Mouse (Mus musculus): ENCODE measurements at regions not wholly inside any gene's neighbourhood (a gene's known extent, or its start where the extent isn't known, plus 50 kb on each side); places are given as distances from the start of the nearest gene placed in this dataset.

DNA sequence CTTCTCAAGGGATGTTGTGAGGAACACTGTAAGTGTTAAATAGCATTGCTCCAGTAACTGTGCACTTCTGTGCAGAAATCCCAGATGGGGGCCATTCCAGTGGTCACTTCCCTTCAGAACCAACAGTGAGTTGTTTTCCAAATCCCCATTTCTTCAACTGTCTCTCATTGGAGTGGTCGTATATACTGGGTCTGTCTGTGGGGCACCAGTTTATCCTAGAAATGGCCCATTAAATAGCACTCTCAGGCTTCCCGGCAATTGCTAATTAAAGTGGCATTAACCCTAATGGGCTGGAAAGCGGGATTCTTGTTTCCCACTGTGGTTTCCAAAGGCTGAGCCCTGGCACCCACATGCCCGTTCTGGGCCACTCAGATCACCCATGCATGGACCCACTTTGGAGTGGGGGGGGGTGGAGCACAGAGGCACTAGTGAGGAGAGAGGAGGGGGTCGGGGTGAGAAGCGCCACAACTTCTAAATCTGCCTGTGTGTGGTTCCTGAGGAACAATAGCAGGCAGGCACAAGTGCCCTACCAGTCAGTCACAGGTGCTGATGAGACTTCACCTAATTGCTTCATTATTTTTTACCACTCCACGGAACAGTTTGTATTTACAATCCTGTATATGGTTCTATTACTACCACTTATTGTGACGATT lies 78.1 kb downstream of the Fam204a start:
- in situ Hi-C loops (cut with MboI; ENCODE audit: low pct_unique_long_range_greater_than_20kb in 1 of 2, low sequenced_read_pairs in 2 of 2, unreplicated experiment in 1 of 2), result loop anchor here in 1 of 2 experiments (25.0 kb wide), 1 partner anchor 361 kb away; no protein-coding TSS in a partner anchor

DNA sequence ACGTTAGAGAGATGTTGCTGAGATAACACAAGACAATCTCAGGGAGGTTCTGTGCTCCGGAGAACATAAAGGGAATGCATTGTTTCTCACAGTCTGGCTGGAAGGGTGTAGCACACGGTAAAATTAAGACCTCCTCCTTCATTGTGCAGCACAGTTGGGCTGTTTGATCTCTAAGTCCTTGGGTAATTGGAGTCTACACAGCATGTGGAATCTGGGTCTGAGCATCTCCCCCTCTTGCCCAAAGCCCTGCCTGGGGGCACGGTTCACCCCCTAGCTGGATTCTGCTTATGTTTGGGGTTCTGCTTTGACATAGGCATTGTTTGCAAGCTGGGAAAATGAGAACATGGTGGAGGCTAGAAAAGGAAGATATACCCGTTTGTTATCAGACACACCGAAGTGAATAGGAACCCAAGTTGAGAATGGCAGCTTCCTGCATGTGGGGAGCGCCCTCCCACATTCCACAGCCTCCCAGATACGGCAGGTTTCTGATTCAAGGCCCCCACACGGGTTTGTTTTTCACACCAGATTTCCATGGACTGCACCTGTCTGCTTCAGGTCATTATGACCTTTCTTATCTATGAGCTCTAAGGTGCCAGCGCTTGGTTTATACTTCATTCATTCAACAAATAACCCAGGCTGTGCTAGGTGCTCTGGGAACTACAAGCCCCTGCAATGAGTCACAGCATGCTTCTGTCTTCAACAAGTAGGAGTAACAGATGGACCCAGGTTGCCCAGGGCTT lies 79.9 kb downstream of the Fam204a start:
- in situ Hi-C loops (cut with MboI; ENCODE audit: low pct_unique_long_range_greater_than_20kb in 1 of 2, low sequenced_read_pairs in 2 of 2, unreplicated experiment in 1 of 2), result loop anchor here in 1 of 2 experiments (25.0 kb wide), 1 partner anchor 359 kb away; no protein-coding TSS in a partner anchor

DNA sequence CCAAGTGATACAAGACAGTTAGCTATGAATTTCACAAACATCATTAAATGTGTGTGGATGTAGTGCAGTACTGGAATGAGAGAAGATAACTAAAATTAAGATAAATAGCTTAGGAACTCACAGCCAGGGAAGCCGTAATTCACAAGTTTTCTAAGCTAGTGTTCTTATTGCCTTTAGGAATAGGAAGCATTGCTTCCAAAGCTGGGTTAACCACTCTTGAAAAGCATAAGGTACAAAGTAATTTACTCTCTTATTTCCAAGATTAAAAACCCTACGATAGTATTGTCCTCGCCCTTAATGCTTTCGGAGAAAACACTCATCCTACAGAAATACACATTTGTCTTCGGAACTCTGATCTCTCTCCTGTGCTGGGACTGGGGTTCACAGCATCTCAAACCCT lies 81.3 kb downstream of the Fam204a start:
- in situ Hi-C loops (cut with MboI; ENCODE audit: low pct_unique_long_range_greater_than_20kb in 1 of 2, low sequenced_read_pairs in 2 of 2, unreplicated experiment in 1 of 2), result loop anchor here in 1 of 2 experiments (25.0 kb wide), 1 partner anchor 358 kb away; no protein-coding TSS in a partner anchor

DNA sequence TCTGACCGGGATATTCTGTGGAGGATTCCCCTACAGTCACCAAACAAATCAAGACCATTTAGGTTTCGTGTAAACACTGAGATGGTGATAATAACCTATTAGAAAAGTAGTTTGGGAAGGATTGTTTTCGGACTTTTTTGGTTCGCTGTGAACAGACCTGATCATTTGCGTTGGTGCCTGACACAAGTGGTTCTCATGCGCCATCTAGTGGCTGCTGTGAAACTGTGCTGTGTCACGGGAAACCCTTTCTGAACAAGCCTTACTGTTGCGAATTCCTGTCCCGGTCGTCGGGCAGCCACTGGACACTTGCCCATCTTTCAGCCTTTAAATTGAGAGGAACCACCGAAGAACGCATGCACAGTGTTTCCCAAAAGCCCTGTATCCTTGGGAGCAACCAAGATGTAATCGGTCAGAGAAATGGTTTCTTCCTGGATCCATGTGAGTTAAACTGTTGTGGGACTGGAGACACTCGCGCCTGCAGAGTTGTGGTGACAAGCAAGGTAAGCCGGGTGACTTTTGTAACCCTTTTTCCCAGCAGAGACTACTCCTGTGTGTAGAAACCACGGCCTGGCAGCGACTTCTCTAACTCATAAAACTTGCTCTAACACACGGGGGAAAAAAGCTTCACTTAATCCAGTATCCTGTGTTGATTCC lies 82.0 kb downstream of the Fam204a start:
- in situ Hi-C loops (cut with MboI; ENCODE audit: low pct_unique_long_range_greater_than_20kb in 1 of 2, low sequenced_read_pairs in 2 of 2, unreplicated experiment in 1 of 2), result loop anchor here in 1 of 2 experiments (25.0 kb wide), 1 partner anchor 357 kb away; no protein-coding TSS in a partner anchor

DNA sequence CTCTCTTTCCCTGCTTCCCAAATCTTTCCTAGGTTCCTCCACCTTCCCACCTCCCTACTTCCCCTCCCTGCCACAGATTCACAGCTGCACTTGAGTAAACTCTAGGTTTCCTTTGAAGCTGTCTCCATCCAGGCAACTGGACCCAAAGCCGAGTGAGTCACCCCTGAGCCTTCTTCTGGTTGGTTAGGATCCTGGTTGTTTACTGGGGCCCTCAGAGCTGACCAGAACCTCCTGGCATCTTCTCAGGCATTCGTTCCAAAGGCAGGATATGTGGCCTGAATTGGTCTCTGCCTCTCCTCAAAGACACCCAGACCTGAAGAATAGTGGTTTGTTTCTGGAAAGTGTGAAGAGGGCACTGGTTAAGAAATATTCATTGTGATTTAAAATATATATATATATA lies 87.6 kb downstream of the Fam204a start:
- in situ Hi-C loops (cut with MboI; ENCODE audit: low pct_unique_long_range_greater_than_20kb in 1 of 2, low sequenced_read_pairs in 2 of 2, unreplicated experiment in 1 of 2), result loop anchor here in 1 of 2 experiments (25.0 kb wide), 1 partner anchor 352 kb away; no protein-coding TSS in a partner anchor

DNA sequence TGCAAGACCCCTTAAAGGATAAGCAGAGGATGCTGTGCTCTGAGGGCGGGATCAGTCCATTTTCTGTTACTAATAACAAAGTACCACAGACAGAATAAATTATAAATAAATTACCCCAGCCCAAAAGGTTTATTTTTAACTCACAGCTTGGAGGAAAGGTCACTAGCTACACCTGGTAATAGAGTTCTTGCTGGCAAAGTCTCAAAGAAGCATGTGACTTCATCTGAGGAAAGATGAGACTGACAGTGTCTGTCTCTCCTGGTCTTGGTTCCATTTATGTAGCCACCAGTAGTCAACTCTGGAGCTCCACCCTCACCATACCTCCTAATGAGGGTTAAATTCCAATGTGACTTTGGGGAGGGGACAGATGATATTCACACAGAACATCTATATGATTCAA lies 90.0 kb downstream of the Fam204a start:
- in situ Hi-C loops (cut with MboI; ENCODE audit: low pct_unique_long_range_greater_than_20kb in 1 of 2, low sequenced_read_pairs in 2 of 2, unreplicated experiment in 1 of 2), result loop anchor here in 1 of 2 experiments (25.0 kb wide), 1 partner anchor 349 kb away; no protein-coding TSS in a partner anchor

DNA sequence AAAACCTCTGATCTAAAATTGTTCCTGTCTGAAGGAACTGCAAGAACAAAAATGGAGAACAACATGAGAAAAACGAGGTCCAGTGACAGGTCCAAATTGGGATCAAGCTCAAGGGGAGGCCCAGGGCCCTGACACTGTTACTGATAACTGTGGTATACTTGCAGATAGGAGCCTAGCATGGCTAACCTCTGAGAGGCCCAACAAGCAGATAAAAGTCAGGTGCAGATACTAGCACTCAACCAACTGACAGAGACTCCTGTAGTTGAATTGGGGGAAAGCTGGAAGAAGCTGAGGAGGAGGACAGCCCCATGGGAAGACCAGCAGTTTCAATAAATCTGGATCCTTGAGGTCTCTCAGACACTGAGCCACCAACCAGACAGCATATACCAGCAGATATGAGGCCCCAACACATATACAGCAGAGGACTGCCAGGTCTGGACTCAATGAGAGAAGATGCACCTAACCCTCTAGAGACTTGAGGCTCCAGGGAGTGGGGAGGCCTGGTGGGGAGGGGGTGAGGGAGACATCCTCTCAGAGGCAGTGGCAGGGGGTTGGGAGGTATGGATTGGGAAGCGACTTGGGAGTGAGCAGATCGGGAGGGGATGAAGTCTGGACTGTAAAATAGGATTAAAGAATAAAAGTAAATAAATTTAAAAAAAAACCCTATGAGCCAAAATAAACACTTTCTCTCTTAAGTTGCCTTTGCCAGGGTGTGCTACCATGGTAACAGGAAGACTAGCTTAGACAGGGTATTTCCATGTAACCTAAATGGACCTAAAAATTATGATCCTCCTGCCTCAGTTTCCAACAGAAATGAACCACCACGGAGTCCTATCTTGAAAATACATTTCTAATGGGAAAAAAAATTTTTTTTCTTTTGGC lies 91.8 kb downstream of the Fam204a start:
- in situ Hi-C loops (cut with MboI; ENCODE audit: low pct_unique_long_range_greater_than_20kb in 1 of 2, low sequenced_read_pairs in 2 of 2, unreplicated experiment in 1 of 2), result loop anchor here in 1 of 2 experiments (25.0 kb wide), 1 partner anchor 347 kb away; no protein-coding TSS in a partner anchor

DNA sequence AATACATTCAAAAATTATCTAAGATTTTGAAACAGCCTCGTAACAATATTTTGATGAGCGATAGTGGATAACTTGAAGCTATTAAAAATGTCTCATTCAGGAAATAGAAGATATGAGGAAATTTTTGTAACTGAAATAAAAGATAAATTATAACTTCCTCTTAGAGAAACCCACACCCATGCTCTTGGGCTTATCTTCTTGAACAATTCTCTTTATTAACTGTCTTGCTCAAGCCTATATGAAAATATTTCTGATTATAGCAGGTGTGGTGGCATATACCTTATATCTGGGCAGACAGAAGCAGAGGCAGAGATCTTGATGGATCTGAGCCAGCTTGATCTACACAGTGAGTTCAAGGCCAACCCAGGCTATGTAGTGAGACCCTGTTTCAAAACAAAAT lies 96.9 kb downstream of the Fam204a start:
- in situ Hi-C loops (cut with MboI; ENCODE audit: low pct_unique_long_range_greater_than_20kb in 1 of 2, low sequenced_read_pairs in 2 of 2, unreplicated experiment in 1 of 2), result loop anchor here in 1 of 2 experiments (25.0 kb wide), 1 partner anchor 342 kb away; no protein-coding TSS in a partner anchor

DNA sequence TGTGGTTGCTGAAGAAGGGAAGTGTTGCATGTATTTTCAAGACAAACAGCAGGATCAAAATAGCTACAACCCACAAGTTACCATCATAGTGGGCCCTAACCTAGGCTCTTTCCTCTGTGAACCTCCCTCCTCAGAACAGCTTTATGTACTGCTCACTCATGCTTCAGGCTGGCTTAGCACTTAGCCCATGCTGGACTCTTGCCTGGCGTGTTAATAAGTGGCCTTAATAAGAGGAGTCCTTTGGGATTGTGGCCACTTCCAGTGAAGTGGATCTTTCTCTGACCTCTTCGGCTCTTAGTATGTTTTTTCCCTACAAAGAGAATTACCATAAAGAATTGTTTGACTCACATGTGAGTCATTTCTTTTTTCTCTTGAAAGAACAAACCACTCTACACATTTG lies 101.9 kb downstream of the Fam204a start:
- in situ Hi-C loops (cut with MboI; ENCODE audit: low pct_unique_long_range_greater_than_20kb in 1 of 2, low sequenced_read_pairs in 2 of 2, unreplicated experiment in 1 of 2), result loop anchor here in 1 of 2 experiments (25.0 kb wide), 1 partner anchor 337 kb away; no protein-coding TSS in a partner anchor

DNA sequence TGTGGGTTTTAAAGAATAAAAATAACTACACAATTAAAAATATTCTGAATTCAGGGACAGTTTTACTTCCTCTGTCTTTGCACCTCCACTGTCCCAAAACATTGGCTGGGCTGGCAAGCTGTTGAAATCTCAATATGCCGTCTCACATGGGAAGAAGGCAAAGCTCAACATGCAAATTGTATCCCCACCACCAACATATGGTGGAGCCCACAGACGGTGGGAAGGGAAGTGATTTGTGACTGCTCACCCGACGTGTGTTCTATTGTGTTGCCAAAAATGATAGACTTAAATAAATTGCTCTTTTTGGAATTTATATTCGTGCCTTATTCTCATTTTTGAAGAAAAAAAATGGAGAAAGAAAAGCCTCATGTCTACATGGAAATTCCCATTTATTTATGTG lies 105.6 kb downstream of the Fam204a start:
- in situ Hi-C loops (cut with MboI; ENCODE audit: low pct_unique_long_range_greater_than_20kb in 1 of 2, low sequenced_read_pairs in 2 of 2, unreplicated experiment in 1 of 2), result no loop called here

DNA sequence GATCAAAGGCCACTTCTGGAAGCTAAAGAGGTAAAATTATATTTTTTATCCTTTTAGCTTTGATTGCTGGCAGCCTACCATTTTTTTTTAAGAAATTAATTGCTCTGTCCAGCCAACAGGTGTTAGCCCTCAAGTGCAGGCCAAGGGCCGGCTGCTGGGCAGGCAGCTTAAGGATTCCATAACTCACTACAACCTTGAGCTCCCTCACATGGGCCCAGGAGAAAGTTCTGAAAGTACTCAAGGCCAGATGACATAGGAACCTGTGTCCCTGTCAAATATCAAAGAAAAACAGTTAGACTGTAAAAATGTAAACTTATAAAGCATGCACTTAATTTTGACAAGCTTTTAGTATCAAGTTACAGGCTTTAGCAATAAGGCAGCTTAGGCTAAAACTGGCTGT lies 107.5 kb downstream of the Fam204a start:
- in situ Hi-C loops (cut with MboI; ENCODE audit: low pct_unique_long_range_greater_than_20kb in 1 of 2, low sequenced_read_pairs in 2 of 2, unreplicated experiment in 1 of 2), result no loop called here

DNA sequence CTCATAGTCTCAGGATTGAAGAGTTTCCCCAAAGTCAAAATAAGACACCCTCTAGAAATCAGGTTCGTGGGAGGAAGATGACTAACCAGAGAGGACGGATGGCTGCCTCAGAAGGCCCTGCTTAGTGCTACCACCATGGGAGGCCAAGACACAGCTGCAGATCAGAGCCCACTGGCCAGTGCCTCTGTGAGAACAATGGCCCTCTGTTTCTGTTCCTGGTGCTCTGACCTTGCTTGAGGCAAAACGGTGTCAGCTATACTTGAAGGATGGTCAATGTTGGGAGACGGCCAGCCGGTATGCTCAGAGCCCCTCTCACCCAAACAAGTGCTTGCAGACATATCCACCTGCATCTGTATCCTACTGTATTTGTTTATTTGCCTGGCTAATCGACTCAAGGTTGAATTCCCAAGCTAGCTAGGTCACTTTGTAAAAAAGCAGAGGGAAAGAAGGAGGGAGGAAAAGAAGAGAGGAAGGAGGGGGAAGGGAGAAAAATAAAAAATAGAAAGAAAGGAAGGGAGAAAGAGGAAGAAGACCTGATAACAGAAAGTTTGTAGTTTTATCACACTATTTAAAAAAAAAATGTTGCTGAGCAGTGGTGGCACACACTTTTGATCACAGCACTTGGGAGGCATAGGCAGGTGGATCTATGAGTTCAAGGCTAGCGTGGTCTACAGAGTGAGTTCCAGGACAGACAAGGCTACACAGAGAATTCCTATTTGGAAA lies 112.7 kb downstream of the Fam204a start:
- in situ Hi-C loops (cut with MboI; ENCODE audit: low pct_unique_long_range_greater_than_20kb in 1 of 2, low sequenced_read_pairs in 2 of 2, unreplicated experiment in 1 of 2), result no loop called here

DNA sequence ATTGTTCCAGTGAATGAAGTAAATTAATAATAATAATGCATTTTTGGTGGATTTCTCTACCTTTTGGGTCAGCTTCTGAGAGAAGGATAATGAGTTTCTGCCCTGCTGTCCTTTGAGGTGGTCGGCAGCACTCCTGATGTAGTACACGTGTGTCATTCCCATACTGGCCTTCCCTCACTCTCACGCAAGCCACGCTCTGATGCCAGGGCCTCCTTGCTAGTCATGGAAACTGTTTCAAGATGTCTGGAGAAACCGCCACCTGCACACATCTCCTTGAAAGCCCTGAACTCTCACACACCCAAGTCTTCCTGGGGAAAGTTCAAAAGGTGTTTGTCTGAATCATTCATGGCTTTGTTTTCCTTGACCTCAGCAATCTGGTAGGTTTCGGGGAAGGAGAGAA lies 116.2 kb downstream of the Fam204a start:
- in situ Hi-C loops (cut with MboI; ENCODE audit: low pct_unique_long_range_greater_than_20kb in 1 of 2, low sequenced_read_pairs in 2 of 2, unreplicated experiment in 1 of 2), result no loop called here

DNA sequence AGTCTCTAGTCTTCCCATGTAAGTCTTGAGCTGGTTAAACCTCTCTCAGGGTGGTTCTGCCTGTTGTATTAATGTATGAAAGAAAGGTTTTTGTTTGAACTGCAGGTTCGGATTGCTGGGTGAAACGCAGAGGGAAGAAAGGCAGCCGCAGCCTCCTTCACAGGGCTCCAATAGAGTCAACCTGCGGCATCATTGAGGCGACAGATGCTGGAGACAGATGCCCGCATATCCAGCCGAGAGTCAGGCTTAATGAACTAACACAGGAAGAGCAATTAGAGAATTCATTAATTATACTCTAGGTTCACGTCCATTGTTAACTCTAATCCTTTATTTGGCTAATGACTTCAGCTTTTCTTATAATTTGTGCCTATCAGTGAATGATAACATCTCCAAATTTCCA lies 117.0 kb downstream of the Fam204a start:
- in situ Hi-C loops (cut with MboI; ENCODE audit: low pct_unique_long_range_greater_than_20kb in 1 of 2, low sequenced_read_pairs in 2 of 2, unreplicated experiment in 1 of 2), result no loop called here

DNA sequence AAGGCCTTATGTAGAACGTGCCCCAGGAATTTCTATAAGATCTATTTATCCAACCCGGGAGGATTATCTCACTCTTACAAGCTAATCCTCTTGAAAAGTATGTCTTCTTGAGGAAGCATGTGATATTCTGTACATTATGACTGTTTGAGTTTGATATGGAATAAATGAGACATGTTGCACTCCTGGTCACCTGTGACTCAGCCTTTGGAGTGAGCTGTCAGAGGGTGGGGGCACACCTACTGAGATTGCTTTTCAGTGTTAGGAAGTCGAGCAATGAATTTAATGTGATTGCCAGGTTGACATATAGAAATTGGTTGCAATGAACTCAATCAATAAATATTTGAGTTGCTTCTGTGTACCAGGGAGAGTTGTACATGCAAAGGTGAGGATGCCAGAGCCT lies 128.6 kb downstream of the Fam204a start:
- in situ Hi-C loops (cut with MboI; ENCODE audit: low pct_unique_long_range_greater_than_20kb in 1 of 2, low sequenced_read_pairs in 2 of 2, unreplicated experiment in 1 of 2), result no loop called here

DNA sequence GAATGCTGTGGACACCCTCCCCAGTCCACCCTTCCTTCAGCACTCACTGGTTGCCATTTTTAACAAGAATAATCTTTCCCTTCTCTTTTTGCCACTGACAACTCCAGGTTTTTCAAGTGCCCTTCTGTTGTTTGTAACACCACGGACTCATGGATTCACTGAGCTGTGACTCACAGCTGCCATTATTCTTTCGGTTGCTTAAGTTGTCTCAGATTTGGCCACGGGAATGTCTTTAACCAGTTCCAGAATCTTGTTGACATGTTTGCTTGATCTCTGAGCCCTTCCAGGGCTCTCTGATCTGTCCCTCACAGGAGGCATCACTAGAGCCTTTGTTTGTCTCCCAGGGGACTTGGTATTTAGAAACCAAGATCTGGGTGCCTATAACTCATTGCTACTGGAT lies 131.5 kb upstream of the Rab11fip2 start:
- in situ Hi-C loops (cut with MboI; ENCODE audit: low pct_unique_long_range_greater_than_20kb in 1 of 2, low sequenced_read_pairs in 2 of 2, unreplicated experiment in 1 of 2), result no loop called here

DNA sequence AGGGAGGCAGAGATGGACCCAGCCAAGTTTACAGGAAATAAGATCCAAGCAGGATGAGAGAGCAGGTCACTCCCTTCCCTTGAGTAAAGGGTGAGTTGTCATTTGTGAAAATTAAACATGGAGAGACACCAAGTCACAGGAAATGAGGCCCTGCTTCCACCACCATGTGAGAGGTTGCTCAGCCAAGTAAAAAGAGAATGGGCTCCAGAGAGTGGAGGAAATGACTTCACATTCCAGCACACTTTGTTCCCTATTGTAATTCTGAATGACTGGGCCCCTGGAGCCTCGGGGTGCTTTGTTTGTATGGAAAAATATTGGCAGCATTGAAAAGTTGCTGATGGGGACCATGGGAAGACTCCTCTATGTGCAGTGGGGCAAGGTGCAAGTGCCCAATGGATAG lies 129.9 kb upstream of the Rab11fip2 start:
- in situ Hi-C loops (cut with MboI; ENCODE audit: low pct_unique_long_range_greater_than_20kb in 1 of 2, low sequenced_read_pairs in 2 of 2, unreplicated experiment in 1 of 2), result no loop called here

DNA sequence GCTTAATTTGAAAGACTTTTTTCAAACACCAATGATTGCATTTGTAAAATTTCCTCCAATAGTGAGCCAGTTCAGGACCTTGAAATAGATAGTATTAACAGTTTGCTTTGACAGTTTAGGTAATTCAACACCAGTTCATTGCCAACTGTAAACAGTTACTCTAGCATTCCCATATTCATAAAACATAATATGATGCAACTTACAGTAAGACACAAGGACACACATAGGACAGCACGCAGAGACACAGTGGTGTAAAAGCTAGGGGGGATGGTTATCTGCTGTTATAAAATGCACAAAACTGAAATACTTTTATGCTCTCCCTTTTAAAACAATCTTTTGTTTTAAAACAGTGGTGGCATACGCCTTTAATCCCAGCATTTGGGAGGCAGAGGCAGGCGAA lies 122.7 kb upstream of the Rab11fip2 start:
- in situ Hi-C loops (cut with MboI; ENCODE audit: low pct_unique_long_range_greater_than_20kb in 1 of 2, low sequenced_read_pairs in 2 of 2, unreplicated experiment in 1 of 2), result no loop called here
